Mouse (Mus musculus) neural tube, embryonic 13.5 days (tissue): ENCODE data around the gene Sem1. TPM values are rescaled to one million over a fixed set of nuclear protein-coding genes. Genes with fewer than 3 reads are reported as not detected.
A peak's percentile ranks its signal among the peaks of the same experiment; 100 is the strongest.

Experiments used
- ATAC-seq: fragments of 200-750 bp; cut with Nextera tagmentation; 2 replicates; pipeline ENCODE4 v1.8.0; 2017; ENCODE audit warnings: low read depth, mild to moderate bottlenecking, moderate TSS enrichment, moderate library complexity
- H3K27ac ChIP-seq: fragments of 300-500 bp; sonication (generic); replicated peaks from 2 replicates; pipeline ENCODE4 v1.5.1; 2015; ENCODE audit warnings: moderate library complexity, mild to moderate bottlenecking, inconsistent platforms
- H3K27me3 ChIP-seq: fragments of 300-500 bp; sonication (generic); 2 replicates; pipeline ENCODE4 v1.6.1; 2015; ENCODE audit warnings: mild to moderate bottlenecking, inconsistent platforms
- H3K36me3 ChIP-seq: fragments of 300-500 bp; sonication (generic); 2 replicates; pipeline ENCODE4 v1.6.1; 2015; ENCODE audit warnings: mild to moderate bottlenecking, inconsistent platforms
- H3K4me1 ChIP-seq: fragments of 300-500 bp; sonication (generic); replicated peaks from 2 replicates; pipeline ENCODE4 v1.6.1; 2015; ENCODE audit warnings: inconsistent platforms
- H3K4me2 ChIP-seq: fragments of 300-500 bp; sonication (generic); 2 replicates; pipeline ENCODE4 v1.6.1; 2015; ENCODE audit warnings: inconsistent platforms, mild to moderate bottlenecking, moderate library complexity
- H3K4me3 ChIP-seq: fragments of 300-500 bp; sonication (generic); 2 replicates; pipeline ENCODE4 v1.5.1; 2015; ENCODE audit warnings: mild to moderate bottlenecking, inconsistent platforms
- H3K9ac ChIP-seq: fragments of 300-500 bp; sonication (generic); 2 replicates; pipeline ENCODE4 v1.6.1; 2015; ENCODE audit warnings: moderate library complexity, mild to moderate bottlenecking, inconsistent platforms
- H3K9me3 ChIP-seq: fragments of 300-500 bp; sonication (generic); 2 replicates; pipeline ENCODE4 v1.6.1; 2016; ENCODE audit warnings: inconsistent platforms
- WGBS: fragments of 180-500 bp; shearing (Covaris S2); methylation state at CpG from one replicate; pipeline ENCODE4 v1.1.7; 2015; 5-methylcytosine and 5-hydroxymethylcytosine counted together
- polyA plus RNA-seq: library from polyadenylated mRNA; unstranded; fragments of >200 nt; fragmentation: Nextera tagmentation; extraction: Ambion mirVana; gene quantifications from 2 replicates; pipeline ENCODE4 v1.2.1, GENCODE M21; 2015

Sem1 gene
- polyA plus RNA-seq: 173 and 179 TPM in 2 replicates

DNA sequence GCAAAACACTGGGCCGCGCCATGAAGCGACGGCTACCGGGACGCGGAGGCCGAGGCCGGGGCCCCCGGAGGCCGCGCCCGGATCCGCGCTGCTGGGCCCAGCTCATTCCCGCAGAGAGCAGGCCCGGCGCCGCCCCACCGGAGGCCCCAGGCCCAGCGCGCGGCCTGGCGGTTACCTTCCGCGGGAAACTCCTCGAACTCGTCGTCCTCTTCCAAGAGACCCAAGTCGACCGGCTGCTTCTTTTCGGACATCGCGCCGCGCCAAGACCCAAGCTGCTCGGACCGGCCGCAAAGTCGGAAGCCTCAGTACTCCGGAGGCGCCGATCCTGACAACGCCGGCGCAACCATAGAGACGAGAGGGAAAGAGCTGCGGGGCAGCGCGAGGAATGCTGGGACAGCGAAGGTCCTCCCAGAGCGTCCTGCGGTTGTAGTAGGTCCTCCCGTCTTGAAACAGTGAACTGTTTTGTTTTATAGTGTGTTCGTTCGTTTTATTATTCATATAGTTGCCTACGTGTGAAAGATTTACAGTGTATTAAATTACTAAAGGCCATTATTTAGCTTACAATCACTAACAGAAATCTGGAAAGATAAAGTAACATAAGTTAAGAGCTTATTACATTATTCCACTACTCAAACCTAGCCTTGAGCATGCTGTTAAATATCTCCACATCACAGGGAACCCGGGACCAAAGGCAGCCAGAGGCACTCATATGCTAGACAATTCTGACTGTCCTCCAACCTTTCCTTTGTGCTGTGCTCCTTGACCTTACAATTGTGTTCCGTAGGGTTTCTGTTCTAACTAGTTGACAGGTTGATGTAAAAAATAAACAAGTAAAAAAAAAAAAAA is at the start of gene Sem1:
TSS of gene Sem1 (minus strand) at position 360 of the 846 bp plus-strand sequence.
- no peaks in the 10 kb centered on the region for H3K9me3 ChIP-seq
- H3K4me1 ChIP-seq: peaks cover 14% of the 10 kb centered on the region
- H3K27ac ChIP-seq: peak within 1 kb of the TSS; percentile 92
- peaks cover 5% of the 10 kb centered on the region for H3K36me3 ChIP-seq
- no peaks in the 10 kb centered on the region for H3K27me3 ChIP-seq
- 1% methylated on average over 59 of the region's 59 CpGs for WGBS
- H3K4me2 ChIP-seq: peak within 1 kb of the TSS; percentile 86
- H3K9ac ChIP-seq: peak within 1 kb of the TSS; percentile 97
- peak within 1 kb of the TSS; percentile 97 for H3K4me3 ChIP-seq
- peak; percentile 99 for ATAC-seq

DNA sequence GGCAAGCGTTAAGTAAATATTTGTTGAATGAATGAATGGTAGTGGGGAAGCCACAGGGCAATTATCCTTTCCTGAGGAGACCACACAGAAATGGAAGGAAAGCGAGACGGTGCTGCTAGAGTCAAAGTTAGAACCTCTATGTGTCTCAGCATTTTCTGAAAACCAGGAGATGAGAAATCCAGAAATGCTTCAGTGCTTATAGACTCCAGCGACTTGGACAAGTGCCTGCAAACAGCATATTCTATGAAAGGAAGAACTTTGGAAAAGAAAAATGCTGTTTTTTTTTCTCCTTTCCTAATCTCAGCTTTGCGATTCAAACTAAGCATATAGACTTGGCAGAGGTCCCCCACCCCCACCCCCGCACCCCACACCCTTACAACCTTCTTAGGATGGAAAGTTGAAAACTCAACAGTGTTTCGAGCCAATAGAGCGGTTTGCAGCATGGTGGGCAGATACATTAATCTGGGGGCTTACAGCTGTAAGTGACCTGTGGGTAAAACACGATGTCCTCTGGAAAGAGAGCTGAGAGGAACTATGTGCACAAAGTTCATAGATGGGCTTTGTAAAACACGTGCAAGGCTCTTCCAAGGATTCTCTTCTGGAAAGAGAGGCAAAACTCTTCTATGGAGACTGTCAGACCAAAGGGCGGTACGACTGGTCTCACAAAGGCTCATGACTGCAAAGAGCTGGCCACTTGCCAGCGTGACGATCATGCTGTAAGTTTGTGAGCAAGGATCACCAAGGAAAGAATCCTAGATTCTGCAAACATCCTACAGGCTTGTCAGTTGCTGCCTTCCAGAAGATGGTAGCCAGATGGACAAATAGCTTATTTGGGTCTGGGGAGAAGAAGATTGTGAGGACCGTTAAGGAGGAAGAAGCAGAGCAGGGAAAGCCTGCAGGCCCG is 44.6 kb upstream of the Sem1 start:
- WGBS: 67% methylated on average over 16 of the region's 16 CpGs
- ATAC-seq: no peak
- no peak overlapping the region for H3K27ac ChIP-seq
- no peak overlapping the region for H3K9ac ChIP-seq
- H3K4me1 ChIP-seq: no peaks in the 10 kb centered on the region
- no peak overlapping the region for H3K4me3 ChIP-seq
- H3K9me3 ChIP-seq: no peaks in the 10 kb centered on the region
- no peaks in the 10 kb centered on the region for H3K36me3 ChIP-seq
- H3K4me2 ChIP-seq: peak overlapping the region; percentile 16; the same call in 1 of the 2 replicates
- H3K27me3 ChIP-seq: no peaks in the 10 kb centered on the region

DNA sequence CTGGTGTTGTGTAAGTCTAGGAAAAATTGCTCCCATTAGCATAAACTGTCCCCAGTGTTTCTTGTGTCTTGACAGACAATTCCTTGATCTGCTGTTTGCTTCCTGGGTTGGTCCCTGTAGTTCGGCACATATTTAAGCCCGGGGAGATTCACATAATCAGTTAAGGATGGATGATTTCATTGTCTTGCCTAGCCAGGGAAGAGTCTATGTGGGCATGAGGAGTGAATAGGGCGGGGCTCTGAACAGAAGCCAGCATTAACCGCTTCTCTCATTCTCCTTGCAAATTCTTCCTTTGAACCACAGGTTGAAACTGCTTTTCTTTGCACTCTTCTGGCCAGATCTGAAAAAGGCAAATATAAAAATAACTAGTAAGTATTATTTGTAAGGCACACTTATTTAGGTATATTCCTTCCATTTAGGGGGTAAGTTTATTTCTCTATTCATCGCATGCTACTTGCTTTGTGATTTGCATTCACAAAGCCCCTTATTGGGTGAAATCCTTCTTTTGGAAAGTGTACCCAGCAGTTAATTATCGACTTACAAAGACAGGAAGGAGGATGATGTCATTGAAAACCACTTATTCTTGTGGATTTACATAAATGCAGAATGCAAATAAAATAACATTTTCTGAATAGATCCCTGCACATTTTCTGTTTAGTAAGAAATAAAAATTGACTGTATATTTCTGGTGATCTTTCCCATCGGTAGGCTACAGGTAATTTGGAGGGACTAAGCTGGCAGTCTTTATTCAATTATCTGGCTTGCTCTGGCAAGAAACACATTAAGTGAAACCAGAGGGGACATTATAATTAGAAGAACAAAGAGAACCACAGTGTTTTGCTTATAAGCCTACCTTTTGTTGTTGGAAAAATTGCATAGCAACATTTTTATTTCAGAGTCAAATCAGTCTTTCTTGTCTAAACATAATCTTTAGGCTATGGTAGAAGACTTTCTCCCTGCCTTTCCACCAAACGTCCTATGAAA is 25.4 kb upstream of the Sem1 start:
- Histone ChIP-seq H3K36me3 (no peaks in the 10 kb centered on the region), H3K4me2 (no peak overlapping the region), H3K27me3 (no peaks in the 10 kb centered on the region), H3K9ac (no peak overlapping the region), H3K9me3 (no peaks in the 10 kb centered on the region), H3K4me3 (no peak overlapping the region), H3K27ac (no peak overlapping the region), H3K4me1 (peaks cover 10% of the 10 kb centered on the region)
- 53% methylated on average over 8 of the region's 8 CpGs for WGBS
- peak; percentile 59; the same call in 1 of the 2 replicates for ATAC-seq

DNA sequence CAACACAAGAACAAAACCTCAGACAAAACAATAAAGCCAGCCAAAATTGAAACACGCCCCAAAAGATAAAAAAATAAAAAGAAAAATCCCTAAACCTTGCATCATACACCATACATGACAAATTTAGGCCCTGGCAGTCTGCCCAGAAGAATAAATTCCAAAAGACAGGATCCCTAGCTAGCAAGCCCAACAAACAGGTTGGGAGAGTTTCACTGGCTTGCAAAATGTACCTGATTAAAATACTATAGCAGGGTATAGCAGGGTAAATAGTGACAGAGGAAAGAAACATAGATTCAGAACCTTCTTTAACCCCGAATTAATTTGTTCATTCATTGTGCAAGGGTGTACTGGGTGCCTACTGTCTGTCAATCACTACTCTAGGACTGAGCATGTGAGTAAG is 7.8 kb upstream of the Sem1 start:
- no peaks in the 10 kb centered on the region for H3K4me1 ChIP-seq
- WGBS: 89% methylated on average over 2 of the region's 2 CpGs

DNA sequence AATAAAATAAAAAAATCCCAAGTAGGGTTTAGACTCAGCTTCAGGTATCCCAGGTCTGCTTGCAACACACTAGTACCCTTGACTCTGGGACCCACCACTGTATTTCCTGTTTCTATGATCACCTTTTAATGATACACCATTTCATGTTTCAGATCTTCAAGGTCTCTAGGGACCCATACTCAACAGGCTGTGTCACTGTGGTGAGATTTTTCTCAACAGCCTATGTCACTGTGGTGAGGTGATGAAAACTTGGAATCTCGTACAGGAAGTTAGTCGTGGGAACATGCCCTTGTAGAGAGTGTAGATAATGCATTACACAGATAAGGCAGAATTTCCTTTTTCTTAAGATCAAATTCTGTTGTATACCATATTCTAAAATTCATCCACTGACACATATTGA is 3.4 kb upstream of the Sem1 start:
- Histone ChIP-seq H3K9me3 (no peaks in the 10 kb centered on the region), H3K9ac (no peak overlapping the region), H3K27ac (no peak overlapping the region), H3K4me2 (no peak overlapping the region), H3K4me3 (no peak overlapping the region), H3K36me3 (no peaks in the 10 kb centered on the region), H3K4me1 (peaks cover 9% of the 10 kb centered on the region), H3K27me3 (no peaks in the 10 kb centered on the region)
- ATAC-seq: no peak
- 81% methylated on average over 2 of the region's 2 CpGs for whole genome bisulfite sequencing

More for the DNA sequence above, 7.8 kb upstream of the Sem1 start:
- ATAC-seq: no peak
- Histone ChIP-seq H3K4me2 (no peak overlapping the region), H3K9ac (no peak overlapping the region), H3K4me3 (no peak overlapping the region), H3K27me3 (no peaks in the 10 kb centered on the region), H3K36me3 (no peaks in the 10 kb centered on the region), H3K27ac (no peak overlapping the region), H3K9me3 (no peaks in the 10 kb centered on the region)

DNA sequence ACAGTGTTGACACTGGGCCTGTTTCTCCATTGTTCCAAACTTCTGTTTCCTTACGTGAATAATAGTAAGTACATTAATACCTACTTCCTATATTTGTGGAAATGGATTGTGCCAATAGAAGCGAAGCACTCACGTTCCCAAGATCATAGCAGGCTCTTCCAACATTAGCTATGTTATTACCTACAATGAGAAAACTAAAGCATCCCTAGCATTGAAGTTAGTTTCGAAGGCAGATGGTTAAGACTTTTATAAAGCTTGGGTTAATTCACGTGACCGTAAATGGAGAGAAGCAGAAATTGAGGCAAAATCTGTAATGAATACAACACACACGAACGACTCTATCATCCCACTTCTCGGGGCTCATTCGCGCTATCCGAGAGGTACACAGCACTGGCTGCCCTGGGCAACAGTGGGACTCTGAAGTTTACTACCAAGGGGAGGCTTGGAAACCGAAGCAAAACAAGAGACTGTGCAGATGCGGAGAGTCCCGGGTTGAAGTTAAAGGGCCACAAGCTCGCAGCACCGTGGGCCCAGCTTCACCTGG is 650 bp downstream of the Sem1 start:
- Histone ChIP-seq H3K4me2 (peak overlapping the region; percentile 86), H3K4me3 (peak overlapping the region; percentile 97), H3K36me3 (peaks cover 5% of the 10 kb centered on the region), H3K9ac (peak overlapping the region; percentile 97), H3K27ac (peak overlapping the region; percentile 92), H3K27me3 (no peaks in the 10 kb centered on the region), H3K4me1 (peaks cover 14% of the 10 kb centered on the region), H3K9me3 (no peaks in the 10 kb centered on the region)
- WGBS: 4% methylated on average over 17 of the region's 17 CpGs
- peak; percentile 79 for ATAC-seq

DNA sequence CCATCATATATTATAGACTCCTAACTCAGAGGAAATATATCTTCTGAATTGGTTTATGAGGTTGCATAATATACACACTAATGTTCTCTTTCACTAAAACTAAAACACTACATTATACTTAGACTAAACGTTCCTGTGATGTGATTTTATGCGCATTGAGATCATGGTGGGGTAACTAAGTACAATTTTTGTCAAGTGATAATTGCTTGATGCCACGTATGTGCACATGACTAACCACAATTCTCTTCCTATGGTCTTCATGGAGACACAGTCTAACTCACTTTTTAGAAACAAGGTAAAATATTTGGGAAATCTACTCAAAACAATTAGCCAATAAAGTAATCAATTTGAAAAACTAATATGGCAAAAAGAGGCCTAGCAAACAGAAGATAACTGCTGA is 1.2 kb downstream of the Sem1 start:
- no peak for ATAC-seq
- peaks cover 17% of the 10 kb centered on the region for H3K4me1 ChIP-seq
- H3K36me3 ChIP-seq: peaks cover 5% of the 10 kb centered on the region
- no peaks in the 10 kb centered on the region for H3K9me3 ChIP-seq
- no peak overlapping the region for H3K27ac ChIP-seq
- peak overlapping the region; percentile 97 for H3K4me3 ChIP-seq
- H3K9ac ChIP-seq: peak overlapping the region; percentile 97
- H3K27me3 ChIP-seq: no peaks in the 10 kb centered on the region
- peak overlapping the region; percentile 86 for H3K4me2 ChIP-seq
- WGBS: 67% methylated on average over 3 of the region's 3 CpGs

DNA sequence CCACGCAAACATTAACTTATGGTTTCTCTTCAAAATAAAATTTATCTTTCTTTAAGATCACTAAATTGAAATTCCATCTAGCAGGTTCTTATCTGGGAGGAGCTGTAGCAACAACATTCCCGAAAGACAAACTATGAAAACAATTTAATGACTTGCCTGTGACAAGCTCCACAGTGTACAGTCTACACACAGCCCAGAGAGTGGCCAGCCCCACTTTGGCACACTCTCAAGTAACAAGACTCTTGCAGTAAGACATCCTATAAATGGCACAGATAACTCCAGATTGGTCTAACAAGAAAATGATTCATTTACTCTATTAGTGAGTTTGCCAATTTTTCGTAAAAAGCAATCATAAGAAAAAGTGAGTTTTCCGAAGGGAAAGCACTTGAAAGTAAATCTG is 2.7 kb downstream of the Sem1 start:
- no peak overlapping the region for H3K27ac ChIP-seq
- no peak overlapping the region for H3K4me2 ChIP-seq
- no peak for ATAC-seq
- WGBS: 88% methylated on average over 4 of the region's 4 CpGs
- no peak overlapping the region for H3K4me3 ChIP-seq
- H3K27me3 ChIP-seq: no peaks in the 10 kb centered on the region
- peaks cover 5% of the 10 kb centered on the region for H3K36me3 ChIP-seq
- no peak overlapping the region for H3K9ac ChIP-seq
- peaks cover 20% of the 10 kb centered on the region for H3K4me1 ChIP-seq
- no peaks in the 10 kb centered on the region for H3K9me3 ChIP-seq

DNA sequence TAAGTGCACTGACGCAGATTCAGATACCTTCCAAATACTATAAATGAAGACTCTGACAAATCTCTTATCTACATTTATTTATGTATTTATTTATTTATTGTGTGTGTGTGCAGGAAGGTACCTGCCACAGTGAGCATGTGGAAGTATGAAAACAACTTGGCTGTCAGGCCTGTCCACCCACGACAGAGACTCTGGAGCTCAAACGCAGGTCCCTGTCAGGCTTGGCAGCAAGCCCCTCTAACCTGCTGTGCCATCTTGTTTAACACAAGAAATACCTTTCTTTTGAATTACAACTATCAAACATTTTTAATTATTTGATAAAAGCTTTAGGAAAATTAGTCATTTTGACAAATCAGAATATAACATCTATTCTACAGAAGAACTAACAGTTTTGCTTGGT is 10.0 kb downstream of the Sem1 start:
- no peak for ATAC-seq
- Histone ChIP-seq H3K4me2 (no peak overlapping the region), H3K36me3 (no peaks in the 10 kb centered on the region), H3K4me1 (0 out of 2 replicates have a peak, but pooled peaks cover 6% of the 10 kb centered on the region), H3K9me3 (no peaks in the 10 kb centered on the region), H3K4me3 (no peak overlapping the region), H3K27ac (no peak overlapping the region), H3K9ac (no peak overlapping the region), H3K27me3 (no peaks in the 10 kb centered on the region)
- WGBS: 81% methylated on average over 3 of the region's 3 CpGs

DNA sequence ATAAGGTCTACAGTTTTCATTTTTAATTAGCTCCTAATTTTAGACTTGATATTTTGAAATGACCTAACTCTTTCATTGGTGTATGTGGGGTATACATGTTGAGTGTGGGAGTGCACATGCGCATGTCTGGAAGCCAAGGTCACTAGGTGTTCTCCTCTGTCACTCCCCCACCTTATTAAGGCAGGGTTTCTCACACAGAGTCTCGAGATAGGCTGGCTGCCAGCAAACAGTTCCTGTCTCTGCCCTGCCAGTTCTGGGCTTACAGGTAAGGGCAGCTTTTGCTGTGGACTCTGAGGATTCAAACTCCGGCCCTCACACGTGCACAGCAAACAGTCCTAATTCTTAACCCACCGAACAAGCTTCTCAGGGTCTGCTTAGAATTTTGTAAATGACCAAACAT is 14.8 kb downstream of the Sem1 start:
- Histone ChIP-seq H3K9ac (no peak overlapping the region), H3K4me1 (peaks cover 11% of the 10 kb centered on the region), H3K4me3 (no peak overlapping the region), H3K4me2 (no peak overlapping the region), H3K9me3 (no peaks in the 10 kb centered on the region), H3K27ac (no peak overlapping the region), H3K36me3 (no peaks in the 10 kb centered on the region), H3K27me3 (no peaks in the 10 kb centered on the region)
- WGBS: 89% methylated on average over 5 of the region's 5 CpGs
- ATAC-seq: no peak

DNA sequence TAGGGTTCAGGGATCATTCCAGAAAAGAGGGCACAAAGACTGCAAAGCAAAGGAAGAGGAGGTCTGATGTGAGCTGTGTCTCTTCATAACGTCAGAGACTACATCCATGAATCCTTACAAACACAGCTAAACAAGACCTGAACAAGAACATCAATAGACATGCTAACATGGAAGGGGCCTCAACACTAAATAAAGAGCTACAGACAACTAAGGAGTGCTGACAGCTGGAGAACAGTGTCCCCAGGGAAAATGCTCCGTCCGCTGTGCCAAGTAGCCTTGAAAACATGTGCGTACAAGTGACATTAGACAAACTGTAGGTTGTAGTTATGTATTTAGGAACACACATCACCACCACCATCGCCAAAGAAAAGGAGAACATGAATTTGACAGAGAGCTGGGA is 15.7 kb downstream of the Sem1 start:
- no peaks in the 10 kb centered on the region for H3K9me3 ChIP-seq
- H3K9ac ChIP-seq: no peak overlapping the region
- no peak overlapping the region for H3K27ac ChIP-seq
- H3K27me3 ChIP-seq: no peaks in the 10 kb centered on the region
- no peak for ATAC-seq
- H3K36me3 ChIP-seq: peaks cover 3% of the 10 kb centered on the region; the same call in 1 of the 2 replicates
- 58% methylated on average over 5 of the region's 5 CpGs for WGBS
- peaks cover 11% of the 10 kb centered on the region for H3K4me1 ChIP-seq
- no peak overlapping the region for H3K4me2 ChIP-seq
- H3K4me3 ChIP-seq: no peak overlapping the region
